Mouse (Mus musculus) kidney, embryonic 14.5 days (tissue): ENCODE data around the gene Tnrc6a. TPM values are rescaled to one million over a fixed set of nuclear protein-coding genes. Genes with fewer than 3 reads are reported as not detected.

ENCODE experiments used
- ATAC-seq: fragments of 200-750 bp; cut with Nextera tagmentation; 2 replicates; pipeline ENCODE4 v1.8.0; 2017; ENCODE audit warnings: moderate number of reproducible peaks, mild to moderate bottlenecking, moderate TSS enrichment, moderate library complexity; ENCODE audit not compliant: low FRiP score, low TSS enrichment
- H3K27ac ChIP-seq: fragments of 300-500 bp; sonication (generic); 2 replicates; pipeline ENCODE4 v1.5.1; 2014; ENCODE audit warnings: low read depth, mild to moderate bottlenecking, low read length, moderate library complexity, mixed read lengths
- H3K27me3 ChIP-seq: fragments of 300-500 bp; sonication (generic); 2 replicates; pipeline ENCODE4 v1.6.1; 2014; ENCODE audit warnings: mild to moderate bottlenecking, low read length; ENCODE audit not compliant: control insufficient read depth, insufficient read depth
- H3K36me3 ChIP-seq: fragments of 300-500 bp; sonication (generic); 2 replicates; pipeline ENCODE4 v1.6.1; 2014; ENCODE audit warnings: low read length, mixed read lengths; ENCODE audit not compliant: control insufficient read depth, insufficient read depth
- H3K4me1 ChIP-seq: fragments of 300-500 bp; sonication (generic); 2 replicates; pipeline ENCODE4 v1.6.1; 2014; ENCODE audit warnings: low read length, mixed read lengths; ENCODE audit not compliant: control insufficient read depth, insufficient read depth
- H3K4me2 ChIP-seq: fragments of 300-500 bp; sonication (generic); replicated peaks from 2 replicates; pipeline ENCODE4 v1.6.1; 2014; ENCODE audit warnings: low read depth, mild to moderate bottlenecking, low read length
- H3K4me3 ChIP-seq: fragments of 300-500 bp; sonication (generic); 2 replicates; pipeline ENCODE4 v1.5.1; 2014; ENCODE audit warnings: mild to moderate bottlenecking, low read length
- H3K9ac ChIP-seq: fragments of 300-500 bp; sonication (generic); 2 replicates; pipeline ENCODE4 v1.6.1; 2014; ENCODE audit warnings: low read depth, mild to moderate bottlenecking, low read length, moderate library complexity
- H3K9me3 ChIP-seq: fragments of 300-500 bp; sonication (generic); 2 replicates; pipeline ENCODE4 v1.6.1; 2016; ENCODE audit warnings: low read length; ENCODE audit not compliant: control insufficient read depth
- WGBS: fragments of 180-500 bp; shearing (Covaris S2); extraction: QIAGEN DNeasy Blood & Tissue Kit; methylation state at CpG from one replicate; pipeline ENCODE4 v1.1.7; 2014; 5-methylcytosine and 5-hydroxymethylcytosine counted together
- polyA plus RNA-seq: library from polyadenylated mRNA; unstranded; fragments of >200 nt; fragmentation: Nextera tagmentation; extraction: Ambion mirVana; gene quantifications from 2 replicates; pipeline ENCODE4 v1.2.1, GENCODE M21; 2014

Tnrc6a gene
- polyA plus RNA-seq, 1 experiment from 2014 or later: 57.6 TPM

DNA sequence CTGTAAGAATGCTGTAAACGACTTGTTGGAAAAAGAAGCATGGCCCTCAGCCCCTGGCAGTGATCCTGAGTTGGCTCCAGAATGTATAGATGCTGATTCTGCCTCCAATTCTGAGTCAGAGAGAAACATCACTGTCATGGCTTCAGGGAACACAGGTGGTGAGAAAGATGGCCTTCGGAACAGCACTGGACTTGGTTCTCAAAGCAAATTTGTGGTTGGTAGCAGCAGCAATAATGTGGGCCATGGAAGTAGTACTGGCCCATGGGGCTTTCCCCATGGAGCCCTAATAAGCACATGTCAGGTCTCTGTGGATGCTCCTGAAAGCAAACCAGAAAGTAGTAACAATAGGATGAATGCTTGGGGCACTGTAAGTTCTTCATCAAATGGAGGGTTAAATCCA lies 45.9 kb downstream of the Tnrc6a start:
- Histone ChIP-seq H3K36me3 (peaks cover 91% of the 10 kb centered on the region), H3K9me3 (no peaks in the 10 kb centered on the region), H3K9ac (no peak overlapping the region), H3K4me2 (no peak overlapping the region), H3K4me1 (no peaks in the 10 kb centered on the region), H3K4me3 (no peak overlapping the region), H3K27ac (no peak overlapping the region), H3K27me3 (no peaks in the 10 kb centered on the region)
- 93% methylated on average over 2 of the region's 2 CpGs for WGBS
- ATAC-seq: no peak

DNA sequence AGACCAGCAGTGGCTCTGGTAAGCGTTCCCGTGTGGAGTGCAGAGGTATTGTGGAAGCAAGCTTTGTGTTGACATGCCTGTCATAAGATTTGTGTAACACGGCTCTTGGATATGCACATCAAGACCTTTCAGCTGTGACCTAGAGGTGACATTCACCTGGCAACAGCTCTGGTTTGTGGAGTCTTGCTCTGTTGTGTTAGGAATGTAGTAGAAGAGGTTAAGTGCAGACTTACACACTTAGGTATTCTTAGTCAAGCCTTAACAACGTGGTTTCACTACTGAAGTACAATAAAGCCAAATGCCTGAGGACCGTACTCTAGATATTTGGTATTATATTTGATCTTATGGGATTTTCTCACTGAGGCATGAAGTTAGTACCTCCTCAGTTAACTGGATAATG lies 48.4 kb downstream of the Tnrc6a start:
- WGBS: 86% methylated on average over 5 of the region's 5 CpGs
- ATAC-seq: no peak

DNA sequence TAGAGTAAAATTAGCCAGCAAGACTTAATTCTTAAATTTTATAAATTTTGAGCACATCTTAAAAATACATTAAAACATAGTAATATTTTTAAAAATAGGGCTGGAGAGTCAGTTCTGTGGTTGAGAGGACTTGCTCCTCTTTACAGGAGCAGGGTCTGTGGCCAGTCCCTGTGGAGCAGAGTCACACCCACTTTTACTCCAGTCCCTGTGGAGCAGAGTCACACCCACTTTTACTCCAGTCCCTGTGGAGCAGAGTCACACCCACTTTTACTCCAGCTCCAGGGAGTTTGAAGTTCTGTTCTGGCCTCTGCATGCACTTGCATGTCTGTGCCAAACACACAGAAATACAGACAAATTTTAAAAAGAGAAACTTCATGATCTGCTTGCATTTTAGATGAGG lies 53.5 kb downstream of the Tnrc6a start:
- no peak overlapping the region for H3K4me3 ChIP-seq
- H3K27me3 ChIP-seq: no peaks in the 10 kb centered on the region
- H3K9me3 ChIP-seq: no peaks in the 10 kb centered on the region
- no peak overlapping the region for H3K9ac ChIP-seq
- no peaks in the 10 kb centered on the region for H3K4me1 ChIP-seq
- peaks cover 90% of the 10 kb centered on the region for H3K36me3 ChIP-seq
- no peak for ATAC-seq
- H3K4me2 ChIP-seq: no peak overlapping the region
- no peak overlapping the region for H3K27ac ChIP-seq

More for the DNA sequence above, 48.4 kb downstream of the Tnrc6a start:
- Histone ChIP-seq H3K27me3 (no peaks in the 10 kb centered on the region), H3K27ac (no peak overlapping the region), H3K4me2 (no peak overlapping the region), H3K4me3 (no peak overlapping the region), H3K36me3 (peaks cover 92% of the 10 kb centered on the region), H3K9me3 (no peaks in the 10 kb centered on the region), H3K4me1 (no peaks in the 10 kb centered on the region), H3K9ac (no peak overlapping the region)

DNA sequence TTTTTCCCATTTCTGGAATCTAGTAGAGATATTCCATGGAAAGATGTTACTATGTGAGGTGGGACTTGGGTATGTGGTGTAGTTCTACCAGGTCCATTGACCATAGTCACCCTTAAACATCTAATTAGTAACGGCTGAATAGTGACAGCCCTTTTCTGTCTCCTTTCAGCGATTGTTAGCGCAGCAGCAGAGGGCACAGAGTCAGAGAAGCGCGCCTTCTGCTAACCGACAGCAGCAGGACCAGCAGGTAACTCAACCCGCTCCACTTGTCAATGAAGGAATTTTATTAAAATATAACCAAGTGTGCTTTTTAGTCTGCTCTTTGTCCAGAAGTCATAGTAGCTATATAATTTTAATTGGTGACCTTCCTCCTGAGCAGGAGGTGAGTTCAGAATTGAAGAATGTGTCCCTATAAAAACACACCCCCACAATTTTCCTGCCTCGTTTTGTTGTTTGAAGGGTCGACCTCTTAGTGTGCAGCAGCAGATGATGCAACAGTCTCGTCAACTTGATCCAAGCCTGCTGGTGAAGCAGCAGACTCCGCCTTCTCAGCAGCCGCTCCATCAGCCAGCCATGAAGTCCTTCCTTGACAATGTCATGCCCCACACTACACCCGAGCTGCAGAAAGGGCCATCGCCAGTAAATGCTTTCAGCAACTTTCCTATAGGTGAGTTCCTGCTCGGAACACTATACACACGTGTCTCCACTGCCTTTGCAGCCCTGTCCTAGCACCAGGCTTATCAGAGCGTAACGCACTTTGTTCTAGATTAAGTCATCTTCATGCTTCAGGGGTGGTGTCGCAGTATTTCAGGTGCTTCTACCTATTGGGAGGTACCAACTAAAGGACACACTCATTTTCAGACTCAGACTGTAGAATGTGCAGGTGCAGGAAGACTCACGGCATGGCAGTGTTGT lies 58.4 kb downstream of the Tnrc6a start:
- Histone ChIP-seq H3K4me2 (no peak overlapping the region), H3K9me3 (no peaks in the 10 kb centered on the region), H3K36me3 (peaks cover 92% of the 10 kb centered on the region), H3K27me3 (no peaks in the 10 kb centered on the region), H3K9ac (no peak overlapping the region), H3K27ac (no peak overlapping the region), H3K4me3 (no peak overlapping the region), H3K4me1 (no peaks in the 10 kb centered on the region)
- peak; percentile 73 for ATAC-seq
- WGBS: 64% methylated on average over 20 of the region's 20 CpGs

DNA sequence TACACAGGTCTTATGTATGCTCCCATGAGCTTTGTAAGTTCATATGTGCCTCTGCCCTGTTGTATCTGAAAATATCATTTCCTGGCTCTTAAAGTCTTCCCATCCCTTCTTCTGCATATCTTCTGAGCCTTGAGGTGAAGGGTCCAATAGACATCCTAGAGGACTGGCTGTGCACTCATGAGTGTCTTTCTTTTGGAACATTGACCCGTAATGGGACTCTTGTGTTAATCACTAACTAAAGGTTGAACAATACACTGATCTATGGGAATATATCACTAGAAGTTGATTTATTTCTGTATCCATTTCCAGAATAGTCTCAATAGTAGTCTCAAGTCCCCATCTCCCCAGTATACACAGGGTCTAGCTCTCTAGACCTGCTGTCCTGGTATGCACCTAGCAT lies 61.2 kb downstream of the Tnrc6a start:
- Histone ChIP-seq H3K27me3 (no peaks in the 10 kb centered on the region), H3K9me3 (no peaks in the 10 kb centered on the region), H3K4me2 (no peak overlapping the region), H3K4me3 (no peak overlapping the region), H3K9ac (no peak overlapping the region), H3K4me1 (no peaks in the 10 kb centered on the region), H3K36me3 (peaks cover 95% of the 10 kb centered on the region), H3K27ac (no peak overlapping the region)
- no peak for ATAC-seq
- 63% methylated on average over 1 of the region's 1 CpGs for WGBS

DNA sequence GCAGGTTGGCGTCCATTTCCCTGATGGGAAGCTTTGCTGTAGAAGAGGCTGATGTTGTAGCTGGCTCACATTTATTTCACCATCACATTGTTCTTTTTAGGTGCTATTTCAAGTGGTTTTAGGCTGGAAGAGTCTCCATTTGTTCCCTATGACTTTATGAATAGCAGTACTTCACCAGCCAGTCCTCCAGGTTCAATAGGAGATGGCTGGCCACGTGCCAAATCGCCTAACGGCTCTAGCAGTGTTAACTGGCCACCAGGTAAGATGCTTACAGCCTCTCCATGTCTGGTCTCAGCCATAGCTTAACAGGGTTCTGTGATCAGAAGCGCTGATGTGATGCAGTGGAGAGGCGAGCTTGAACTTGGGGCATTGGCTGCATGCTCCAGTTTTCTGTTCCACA lies 62.8 kb downstream of the Tnrc6a start:
- peaks cover 95% of the 10 kb centered on the region for H3K36me3 ChIP-seq
- H3K4me2 ChIP-seq: no peak overlapping the region
- H3K9ac ChIP-seq: no peak overlapping the region
- no peak overlapping the region for H3K4me3 ChIP-seq
- H3K27me3 ChIP-seq: no peaks in the 10 kb centered on the region
- no peaks in the 10 kb centered on the region for H3K9me3 ChIP-seq
- no peak overlapping the region for H3K27ac ChIP-seq
- H3K4me1 ChIP-seq: no peaks in the 10 kb centered on the region
- 90% methylated on average over 6 of the region's 6 CpGs for WGBS
- no peak for ATAC-seq

DNA sequence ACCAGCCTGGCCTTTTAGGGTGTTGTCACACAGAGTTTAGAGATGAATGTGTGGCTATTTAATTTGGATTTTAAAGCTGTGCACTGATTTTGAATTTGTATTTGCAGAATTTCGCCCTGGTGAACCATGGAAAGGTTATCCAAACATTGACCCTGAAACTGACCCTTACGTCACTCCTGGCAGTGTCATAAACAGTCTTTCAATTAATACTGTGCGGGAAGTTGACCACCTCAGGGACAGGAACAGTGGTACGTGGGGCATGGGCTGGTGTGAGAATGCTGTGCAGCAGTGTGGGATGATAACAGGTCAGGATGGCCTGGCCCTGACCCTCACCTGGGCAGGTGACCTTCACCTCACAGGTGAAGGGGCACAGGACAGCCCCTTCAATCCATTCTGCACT lies 63.6 kb downstream of the Tnrc6a start:
- ATAC-seq: no peak

DNA sequence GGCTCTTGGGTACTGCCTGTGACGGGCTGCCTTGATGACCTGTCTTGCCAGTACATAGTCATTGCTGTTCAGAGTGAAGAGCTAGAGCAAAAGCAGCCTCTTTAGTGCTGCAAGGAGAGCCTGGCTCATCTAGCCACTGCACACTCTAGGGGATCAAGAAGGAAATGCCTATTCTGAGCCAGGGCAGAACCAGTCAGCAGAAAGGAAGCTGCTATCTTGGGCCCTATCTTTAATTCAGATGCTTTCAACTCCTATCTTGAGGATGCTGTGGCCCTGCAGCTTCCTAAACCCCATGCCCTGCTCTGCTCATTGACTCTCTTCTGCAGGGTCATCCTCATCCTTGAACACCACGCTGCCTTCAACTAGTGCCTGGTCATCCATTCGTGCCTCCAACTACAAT lies 64.8 kb downstream of the Tnrc6a start:
- H3K36me3 ChIP-seq: peaks cover 93% of the 10 kb centered on the region
- H3K4me2 ChIP-seq: no peak overlapping the region
- WGBS: 92% methylated on average over 3 of the region's 3 CpGs
- H3K4me3 ChIP-seq: no peak overlapping the region
- no peak overlapping the region for H3K9ac ChIP-seq
- no peak overlapping the region for H3K27ac ChIP-seq
- no peak for ATAC-seq
- H3K4me1 ChIP-seq: no peaks in the 10 kb centered on the region
- no peaks in the 10 kb centered on the region for H3K9me3 ChIP-seq
- no peaks in the 10 kb centered on the region for H3K27me3 ChIP-seq

More for the DNA sequence above, 63.6 kb downstream of the Tnrc6a start:
- no peaks in the 10 kb centered on the region for H3K4me1 ChIP-seq
- H3K36me3 ChIP-seq: peaks cover 95% of the 10 kb centered on the region
- H3K9ac ChIP-seq: no peak overlapping the region
- no peaks in the 10 kb centered on the region for H3K27me3 ChIP-seq
- no peak overlapping the region for H3K4me3 ChIP-seq
- H3K27ac ChIP-seq: no peak overlapping the region
- WGBS: 52% methylated on average over 4 of the region's 4 CpGs
- no peaks in the 10 kb centered on the region for H3K9me3 ChIP-seq
- H3K4me2 ChIP-seq: no peak overlapping the region

DNA sequence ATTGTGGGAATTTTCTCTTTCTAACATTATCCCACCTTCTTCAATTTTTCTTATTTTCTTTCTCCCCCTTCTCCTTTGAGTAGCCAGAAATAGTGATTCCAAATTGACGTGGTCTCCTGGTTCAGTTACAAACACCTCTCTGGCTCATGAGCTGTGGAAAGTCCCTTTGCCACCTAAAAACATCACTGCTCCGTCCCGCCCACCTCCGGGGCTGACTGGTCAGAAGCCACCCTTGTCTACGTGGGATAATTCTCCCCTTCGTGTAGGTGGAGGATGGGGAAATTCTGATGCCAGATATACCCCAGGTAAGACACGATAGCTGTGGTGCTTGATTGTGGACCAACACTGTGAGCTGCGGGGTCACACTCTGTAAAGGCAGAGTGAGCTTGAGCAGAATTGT lies 66.1 kb downstream of the Tnrc6a start:
- H3K4me3 ChIP-seq: no peak overlapping the region
- peaks cover 90% of the 10 kb centered on the region for H3K36me3 ChIP-seq
- 93% methylated on average over 8 of the region's 8 CpGs for WGBS
- no peaks in the 10 kb centered on the region for H3K9me3 ChIP-seq
- H3K9ac ChIP-seq: no peak overlapping the region
- no peak for ATAC-seq
- H3K27me3 ChIP-seq: no peaks in the 10 kb centered on the region
- H3K4me2 ChIP-seq: no peak overlapping the region
- H3K4me1 ChIP-seq: no peaks in the 10 kb centered on the region
- H3K27ac ChIP-seq: no peak overlapping the region
